Mouse (Mus musculus) liver, embryonic 16.5 days (tissue): ENCODE results near the gene Draxin. TPM values are rescaled to one million over a fixed set of nuclear protein-coding genes. Genes with fewer than 3 reads are reported as not detected.

ENCODE experiments used
- ATAC-seq: fragments of 200-750 bp; cut with Nextera tagmentation; 2 replicates; pipeline ENCODE4 v1.8.0; 2017; ENCODE audit warnings: low read depth, mild to moderate bottlenecking, moderate number of reproducible peaks, moderate library complexity
- H3K27ac ChIP-seq: fragments of 300-500 bp; sonication (generic); 2 replicates; pipeline ENCODE4 v1.5.1; 2014; ENCODE audit warnings: mild to moderate bottlenecking, low read length
- H3K27me3 ChIP-seq: fragments of 300-500 bp; sonication (generic); 2 replicates; pipeline ENCODE4 v1.6.1; 2014; ENCODE audit warnings: low read depth, low read length, mixed read lengths; ENCODE audit not compliant: control insufficient read depth, insufficient read depth
- H3K36me3 ChIP-seq: fragments of 300-500 bp; sonication (generic); 2 replicates; pipeline ENCODE4 v1.6.1; 2014; ENCODE audit warnings: mild to moderate bottlenecking; ENCODE audit not compliant: control insufficient read depth, insufficient read depth
- H3K4me1 ChIP-seq: fragments of 300-500 bp; sonication (generic); 2 replicates; pipeline ENCODE4 v1.6.1; 2014; ENCODE audit warnings: low read depth, low read length, mixed read lengths; ENCODE audit not compliant: control insufficient read depth
- H3K4me2 ChIP-seq: fragments of 300-500 bp; sonication (generic); 2 replicates; pipeline ENCODE4 v1.6.1; 2014; ENCODE audit warnings: low read depth, low read length, mixed read lengths
- H3K4me3 ChIP-seq: fragments of 300-500 bp; sonication (generic); 2 replicates; pipeline ENCODE4 v1.5.1; 2014; ENCODE audit warnings: low read depth, mild to moderate bottlenecking, low read length
- H3K9ac ChIP-seq: fragments of 300-500 bp; sonication (generic); 2 replicates; pipeline ENCODE4 v1.6.1; 2014; ENCODE audit warnings: low read depth, low read length
- H3K9me3 ChIP-seq: fragments of 300-500 bp; sonication (generic); replicated peaks from 2 replicates; pipeline ENCODE4 v1.6.1; 2016; ENCODE audit warnings: low read length; ENCODE audit not compliant: control insufficient read depth
- WGBS: fragments of 180-500 bp; shearing (Covaris S2); extraction: QIAGEN DNeasy Blood & Tissue Kit; methylation state at CpG from one replicate; pipeline ENCODE4 v1.1.7; 2014; ENCODE audit not compliant: insufficient replicate concordance; 5-methylcytosine and 5-hydroxymethylcytosine counted together
- polyA plus RNA-seq: library from polyadenylated mRNA; unstranded; fragments of >200 nt; fragmentation: Nextera tagmentation; extraction: Ambion mirVana; gene quantifications from 2 replicates; pipeline ENCODE4 v1.2.1, GENCODE M21; 2015

Draxin gene
- polyA plus RNA-seq, 1 experiment from 2014 or later, result 0.04 TPM

DNA sequence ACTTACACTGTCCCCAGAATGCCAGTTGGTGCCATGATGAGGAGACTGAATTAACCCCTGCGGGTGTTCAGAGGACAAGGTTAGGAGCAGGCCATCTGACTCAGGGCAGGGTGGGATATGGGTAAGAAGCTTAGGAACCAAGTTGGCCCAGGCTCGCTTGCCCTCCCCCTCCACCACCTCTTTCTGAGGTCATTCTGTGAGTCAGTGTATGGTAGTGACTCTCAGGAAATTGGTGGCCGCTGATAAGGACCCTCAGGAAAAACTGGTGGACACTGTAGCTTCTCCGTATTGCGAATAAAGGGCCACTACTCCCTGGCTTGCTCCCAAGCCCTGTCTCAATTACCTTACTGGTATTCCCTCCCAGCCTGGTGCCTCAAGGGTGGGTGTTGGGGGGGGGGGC is 21.3 kb downstream of the Draxin start:
- H3K27me3 ChIP-seq, result peaks cover 4% of the 10 kb centered on the region; the same call in 1 of the 2 replicates
- no peaks in the 10 kb centered on the region for H3K9me3 ChIP-seq
- no peak overlapping the region for H3K4me2 ChIP-seq
- WGBS, result 23% methylated on average over 5 of the region's 5 CpGs
- no peak overlapping the region for H3K27ac ChIP-seq
- H3K36me3 ChIP-seq, result no peaks in the 10 kb centered on the region
- no peaks in the 10 kb centered on the region for H3K4me1 ChIP-seq
- H3K4me3 ChIP-seq, result no peak overlapping the region
- no peak overlapping the region for H3K9ac ChIP-seq
- ATAC-seq, result no peak

DNA sequence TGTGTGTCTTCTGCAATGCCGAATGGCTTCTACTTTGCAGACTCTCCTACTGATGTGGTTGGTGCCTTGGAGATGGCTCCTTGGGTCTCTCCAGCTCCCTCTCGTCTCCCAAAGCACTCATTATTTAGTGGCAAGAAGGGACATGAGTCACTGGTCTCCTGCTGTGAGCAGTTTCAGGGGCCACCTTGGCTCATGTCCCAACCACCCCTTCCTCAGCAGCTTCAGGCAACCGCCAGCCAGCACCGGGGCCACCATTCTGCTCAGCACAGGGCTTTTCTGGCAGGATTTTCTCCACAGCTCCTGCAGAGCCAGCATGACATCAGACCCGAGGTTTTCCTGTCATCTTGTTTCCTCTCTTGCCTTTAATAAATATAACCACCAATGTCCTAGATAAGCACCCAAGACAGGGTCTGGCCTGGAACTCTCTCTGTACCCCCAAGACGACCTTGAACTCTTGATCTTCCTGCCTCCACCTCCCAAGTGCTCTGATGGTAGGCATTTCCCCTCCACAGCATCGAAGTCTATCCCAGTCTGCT is 21.9 kb downstream of the Draxin start:
- Histone ChIP-seq H3K27ac (no peak overlapping the region), H3K9me3 (no peaks in the 10 kb centered on the region), H3K27me3 (no peaks in the 10 kb centered on the region), H3K4me3 (no peak overlapping the region), H3K4me1 (no peaks in the 10 kb centered on the region), H3K9ac (no peak overlapping the region), H3K4me2 (no peak overlapping the region), H3K36me3 (no peaks in the 10 kb centered on the region)
- 26% methylated on average over 7 of the region's 7 CpGs for WGBS
- ATAC-seq, result peak; percentile 11; the same call in 1 of the 2 replicates

DNA sequence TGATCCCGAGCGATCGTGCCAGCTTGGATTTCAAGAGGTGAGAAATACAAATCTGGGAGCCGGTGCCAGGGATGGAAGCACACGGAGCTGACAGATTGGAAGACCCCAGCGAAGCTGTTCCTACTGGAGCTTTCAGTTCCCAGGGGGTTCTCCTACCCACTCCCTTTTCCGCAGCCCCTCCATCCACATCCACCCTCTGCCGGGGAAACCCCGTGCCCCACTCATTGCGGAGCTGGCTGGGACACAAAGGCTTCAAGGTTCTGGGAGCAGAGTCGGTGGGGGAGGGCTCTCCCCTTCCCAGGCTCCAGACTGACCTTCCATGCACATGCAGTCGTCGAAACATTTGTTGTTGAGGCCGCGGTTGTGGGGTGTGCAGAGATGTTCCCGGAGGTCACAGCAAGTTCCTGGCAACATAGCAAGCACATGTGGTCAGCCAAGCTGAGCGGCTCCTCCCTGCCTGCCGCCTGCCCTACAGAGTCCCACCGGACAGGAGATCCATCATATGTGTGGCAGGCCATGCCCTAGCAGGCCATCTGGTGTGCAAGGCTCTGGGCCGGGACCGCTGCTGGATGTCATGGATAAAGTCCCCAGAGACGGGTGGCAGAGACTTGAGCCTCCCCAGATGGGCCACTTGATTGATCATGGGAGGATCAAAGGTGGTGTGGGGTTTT is 22.7 kb downstream of the Draxin start:
- Histone ChIP-seq H3K4me2 (no peak overlapping the region), H3K9me3 (no peaks in the 10 kb centered on the region), H3K27ac (no peak overlapping the region), H3K4me3 (no peak overlapping the region), H3K27me3 (no peaks in the 10 kb centered on the region), H3K9ac (no peak overlapping the region), H3K4me1 (no peaks in the 10 kb centered on the region), H3K36me3 (no peaks in the 10 kb centered on the region)
- no peak for ATAC-seq
- WGBS, result 48% methylated on average over 22 of the region's 22 CpGs

DNA sequence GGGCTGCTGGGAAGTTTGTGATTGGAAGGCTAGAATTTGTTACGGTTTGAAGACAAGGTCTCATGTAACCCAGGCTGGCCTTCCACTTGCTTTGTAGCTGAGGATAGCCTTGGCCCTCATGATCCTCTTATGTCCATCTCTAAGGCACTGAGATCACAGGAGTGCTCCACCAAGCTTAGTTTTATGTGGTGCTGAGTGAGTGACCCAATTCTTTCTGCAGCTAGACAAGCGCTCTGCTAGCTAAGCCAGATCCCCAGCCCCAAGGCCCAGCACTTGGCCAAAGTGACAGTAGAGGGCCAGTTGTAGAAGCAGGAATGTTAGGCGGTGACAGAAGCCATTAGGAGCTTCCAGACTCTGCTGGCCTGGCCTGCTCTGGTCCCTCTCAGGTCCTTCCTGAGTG is 26.4 kb downstream of the Draxin start:
- no peak overlapping the region for H3K9ac ChIP-seq
- WGBS, result 59% methylated on average over 3 of the region's 3 CpGs
- no peak overlapping the region for H3K4me3 ChIP-seq
- no peak for ATAC-seq
- H3K9me3 ChIP-seq, result no peaks in the 10 kb centered on the region
- H3K4me2 ChIP-seq, result no peak overlapping the region
- H3K27me3 ChIP-seq, result no peaks in the 10 kb centered on the region
- H3K36me3 ChIP-seq, result no peaks in the 10 kb centered on the region
- no peaks in the 10 kb centered on the region for H3K4me1 ChIP-seq
- no peak overlapping the region for H3K27ac ChIP-seq

DNA sequence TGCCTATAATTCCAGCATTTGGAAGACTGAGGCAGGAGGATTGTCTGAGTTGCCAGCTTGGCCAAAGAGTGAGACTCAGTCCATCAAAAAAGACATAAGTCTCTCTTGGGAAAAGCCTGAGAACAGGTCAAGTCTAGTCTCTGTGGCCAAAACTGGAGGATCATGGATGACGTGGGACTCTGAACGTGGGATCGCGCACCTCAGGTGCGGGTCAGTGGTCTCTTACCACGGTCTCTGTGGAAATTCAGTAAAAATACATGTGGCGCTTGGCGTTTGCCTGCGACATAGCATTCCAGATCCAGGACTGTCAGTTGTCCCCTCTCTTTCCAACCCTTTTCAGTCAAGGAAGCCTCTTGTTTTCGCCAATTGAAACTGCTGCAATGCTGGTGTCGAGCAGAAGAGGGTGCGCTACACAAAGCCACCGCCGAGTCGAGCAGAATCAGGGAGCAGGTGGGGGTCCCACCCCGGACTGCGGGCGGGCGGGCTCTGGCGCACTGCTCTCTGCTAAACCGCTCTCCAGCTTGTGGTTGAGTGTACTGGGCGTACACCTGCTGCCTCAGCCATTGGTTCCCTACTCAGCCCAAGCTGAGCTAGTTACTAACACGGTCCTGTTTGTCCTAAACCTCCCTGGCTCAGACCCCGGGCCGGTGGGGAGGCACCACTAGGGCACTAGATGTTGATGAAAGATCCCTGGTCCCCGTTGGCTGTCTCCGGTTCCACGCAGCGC is 28.5 kb downstream of the Draxin start:
- Histone ChIP-seq H3K4me2 (peak overlapping the region; percentile 43), H3K4me1 (no peaks in the 10 kb centered on the region), H3K9ac (no peak overlapping the region), H3K27me3 (no peaks in the 10 kb centered on the region), H3K4me3 (peak overlapping the region; percentile 20), H3K27ac (no peak overlapping the region), H3K36me3 (no peaks in the 10 kb centered on the region), H3K9me3 (no peaks in the 10 kb centered on the region)
- 15% methylated on average over 29 of the region's 29 CpGs for WGBS
- peak; percentile 47; the same call in 1 of the 2 replicates for ATAC-seq

DNA sequence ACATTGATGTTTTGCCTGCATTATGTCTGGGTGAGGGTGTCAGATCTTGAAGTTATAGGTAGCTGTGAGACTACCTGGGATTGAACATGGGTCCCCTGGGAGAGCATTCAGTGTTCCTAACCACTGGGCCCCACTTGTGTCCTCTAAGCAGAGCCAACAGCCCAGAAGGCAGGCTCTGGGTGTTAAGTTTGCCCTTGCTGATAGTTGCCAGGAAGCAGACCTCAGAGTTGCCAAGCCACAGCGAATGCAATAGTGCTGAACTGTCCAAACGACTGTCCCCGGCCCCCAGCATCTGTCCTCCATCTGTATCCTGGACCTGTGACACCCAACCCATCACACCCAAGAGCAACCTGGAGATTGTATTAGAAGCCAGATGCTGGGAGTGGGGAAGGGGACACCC is 31.8 kb downstream of the Draxin start:
- no peak overlapping the region for H3K4me3 ChIP-seq
- H3K4me2 ChIP-seq, result no peak overlapping the region
- H3K9ac ChIP-seq, result no peak overlapping the region
- no peak for ATAC-seq
- H3K27me3 ChIP-seq, result no peaks in the 10 kb centered on the region
- no peaks in the 10 kb centered on the region for H3K36me3 ChIP-seq
- 56% methylated on average over 3 of the region's 3 CpGs for WGBS
- no peaks in the 10 kb centered on the region for H3K9me3 ChIP-seq
- H3K27ac ChIP-seq, result no peak overlapping the region
- H3K4me1 ChIP-seq, result no peaks in the 10 kb centered on the region

DNA sequence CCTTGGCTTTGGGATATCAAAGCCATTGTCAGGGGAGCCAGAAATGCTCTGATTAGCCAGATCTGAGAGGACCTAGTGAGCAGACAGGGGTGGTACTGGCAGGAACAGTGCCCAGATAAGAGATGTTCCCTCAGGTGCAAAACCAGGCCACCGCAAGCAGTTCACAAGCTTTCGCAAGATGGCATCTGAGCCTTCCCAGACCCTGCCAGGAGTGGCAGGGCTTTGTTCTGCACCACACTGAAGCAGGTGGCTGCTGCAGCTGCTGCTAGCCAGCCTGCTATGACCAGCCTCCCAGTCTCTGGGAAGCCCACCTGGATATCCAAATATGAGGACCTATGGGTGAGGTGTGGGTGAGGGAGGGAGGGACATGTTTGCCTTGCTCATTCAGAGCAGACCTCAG is 32.6 kb downstream of the Draxin start:
- Histone ChIP-seq H3K36me3 (no peaks in the 10 kb centered on the region), H3K27ac (no peak overlapping the region), H3K27me3 (no peaks in the 10 kb centered on the region), H3K9me3 (no peaks in the 10 kb centered on the region), H3K4me1 (no peaks in the 10 kb centered on the region), H3K4me2 (no peak overlapping the region), H3K9ac (no peak overlapping the region), H3K4me3 (no peak overlapping the region)
- WGBS, result 70% methylated on average over 2 of the region's 2 CpGs
- ATAC-seq, result no peak

DNA sequence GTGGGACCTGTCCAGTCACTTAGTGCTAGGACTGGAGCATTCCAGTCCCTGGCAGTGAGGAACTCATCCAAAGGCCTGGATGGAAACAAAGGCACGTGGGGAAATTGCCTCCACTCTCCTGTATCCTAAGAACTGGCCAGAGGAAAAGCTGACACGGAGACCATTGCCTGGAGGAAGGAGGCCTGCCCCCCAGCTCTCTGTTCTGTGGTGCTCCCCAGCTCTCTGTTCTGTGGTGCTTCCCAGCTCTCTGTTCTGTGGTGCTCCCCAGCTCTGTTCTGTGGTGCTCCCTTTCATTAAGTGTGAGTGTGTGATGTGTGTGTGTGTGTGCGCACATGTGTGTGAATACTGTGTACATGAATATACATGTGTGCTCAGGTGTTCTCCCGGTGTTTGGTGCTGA is 35.4 kb downstream of the Draxin start:
- Histone ChIP-seq H3K4me1 (no peaks in the 10 kb centered on the region), H3K27ac (no peak overlapping the region), H3K9ac (no peak overlapping the region), H3K36me3 (no peaks in the 10 kb centered on the region), H3K27me3 (no peaks in the 10 kb centered on the region), H3K4me2 (no peak overlapping the region), H3K9me3 (no peaks in the 10 kb centered on the region), H3K4me3 (no peak overlapping the region)
- WGBS, result 62% methylated on average over 4 of the region's 4 CpGs
- ATAC-seq, result no peak

DNA sequence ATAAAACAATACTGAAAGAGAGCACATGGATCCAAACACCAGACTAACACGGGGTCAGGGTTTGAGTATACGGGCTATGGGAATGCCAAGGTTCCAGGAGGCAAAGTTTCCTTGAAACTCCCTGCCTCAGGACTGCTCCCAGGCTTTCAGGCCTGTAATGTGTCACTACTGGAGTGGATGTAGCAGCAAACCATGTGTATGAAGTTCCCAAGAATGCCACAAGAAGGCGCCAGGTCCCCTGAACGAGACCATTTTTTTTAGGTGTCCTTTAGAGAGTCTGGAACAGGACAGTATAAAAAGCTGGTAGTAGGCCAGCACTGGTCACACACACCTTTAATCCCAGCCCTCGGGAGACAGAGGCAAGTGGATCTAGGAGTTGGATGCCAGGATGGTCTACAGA is 36.3 kb downstream of the Draxin start:
- no peak overlapping the region for H3K9ac ChIP-seq
- H3K9me3 ChIP-seq, result no peaks in the 10 kb centered on the region

More for the DNA sequence above, 36.3 kb downstream of the Draxin start:
- no peaks in the 10 kb centered on the region for H3K4me1 ChIP-seq
- no peak overlapping the region for H3K4me2 ChIP-seq
- no peaks in the 10 kb centered on the region for H3K36me3 ChIP-seq
- WGBS, result 66% methylated on average over 5 of the region's 5 CpGs
- no peaks in the 10 kb centered on the region for H3K27me3 ChIP-seq
- no peak overlapping the region for H3K4me3 ChIP-seq
- no peak for ATAC-seq
- H3K27ac ChIP-seq, result no peak overlapping the region
